Mouse (Mus musculus): ENCODE results near the gene Ube2v1.

- TF ChIP-seq GATA1 (IDR thresholded peaks at IDR 0.05; ENCODE audit: low read length) (no peak), TAL1 (IDR thresholded peaks at IDR 0.05; ENCODE audit: low read length) (no peak)
Measured at GRCm38 (mm10) chr2:167586041-167586440, 45.9 kb downstream of the Ube2v1 start.

Measured in erythroblast, embryonic 14.5 days (primary cell).